Mouse (Mus musculus): Measurements from ENCODE around the gene 1700092M07Rik.

DNA sequence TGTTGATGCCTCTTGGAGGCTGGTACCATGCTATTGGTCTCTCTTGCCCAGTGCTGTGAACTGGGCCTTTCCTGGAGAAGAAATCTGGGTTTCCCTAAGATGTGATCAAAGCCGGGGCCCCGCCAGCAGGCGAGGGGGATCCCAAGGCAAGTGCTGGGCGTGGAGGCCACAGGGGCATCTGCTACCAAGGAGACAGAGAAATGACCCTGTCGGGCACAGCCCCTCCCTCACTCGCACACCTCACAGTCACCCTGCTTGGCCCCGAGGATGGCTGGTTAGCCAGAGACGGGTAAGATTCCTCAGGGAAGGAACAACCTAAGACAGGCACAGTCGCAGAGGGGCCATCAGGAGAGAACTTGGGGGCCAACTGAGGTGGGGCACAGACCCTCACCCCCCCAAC lies 25.0 kb downstream of the 1700092M07Rik start:
- no peak for TF ChIP-seq POLR2A (IDR thresholded peaks at IDR 0.05; ENCODE audit: low read depth, low read length)
- TF ChIP-seq CTCF (IDR thresholded peaks at IDR 0.05; ENCODE audit: extremely low read depth, insufficient read length, insufficient replicate concordance, low read depth, low read length): no peak

Measured in small intestine, adult 2 months (tissue).